Mouse (Mus musculus) E14TG2a.4 (cell line): ENCODE measurements around the gene Xrra1.

Experiments used
- H3K27me3 ChIP-seq: 2 replicates; pipeline ENCODE4 v1.6.1; 2014; ENCODE audit warnings: low read length, control low read depth; ENCODE audit not compliant: insufficient read depth
- H3K36me3 ChIP-seq: 2 replicates; pipeline ENCODE4 v1.6.1; 2014; ENCODE audit warnings: low read length, control low read depth; ENCODE audit not compliant: insufficient read depth
- H3K4me1 ChIP-seq: replicated peaks from 2 replicates; pipeline ENCODE4 v1.6.1; 2014; ENCODE audit warnings: low read depth, low read length, control low read depth
- H3K4me3 ChIP-seq: replicated peaks from 2 replicates; pipeline ENCODE4 v1.5.1; 2014; ENCODE audit warnings: mild to moderate bottlenecking, low read length
- H3K9me3 ChIP-seq: 2 replicates; pipeline ENCODE4 v1.6.1; 2014; ENCODE audit warnings: low read length, control low read depth
- CTCF ChIP-seq: conservative IDR thresholded peaks from 2 replicates; pipeline ENCODE4 v1.5.1; 2014; ENCODE audit warnings: low read length
- NANOG ChIP-seq: IDR thresholded peaks from 2 replicates; pipeline ENCODE4 v1.6.1; 2014; ENCODE audit warnings: borderline replicate concordance, low read length, mixed read lengths
- POU5F1 ChIP-seq: IDR thresholded peaks from 2 replicates; pipeline ENCODE4 v1.6.1; 2014; ENCODE audit warnings: low read length, borderline replicate concordance

Xrra1 gene

GRCm38 (mm10) chr7:99856266-99856861 lies 2.6 kb upstream of the Xrra1 start:
- Histone ChIP-seq H3K4me1 (peaks cover 57% of the 10 kb centered on the region), H3K27me3 (peaks cover 13% of the 10 kb centered on the region), H3K36me3 (peaks cover 54% of the 10 kb centered on the region), H3K4me3 (no peak overlapping the region), H3K9me3 (no peaks in the 10 kb centered on the region)
- TF ChIP-seq POU5F1 (no peak), NANOG (no peak), CTCF (no peak)

- TF ChIP-seq NANOG (no peak), POU5F1 (no peak), CTCF (no peak)
- peak overlapping the region; percentile 96 for H3K4me3 ChIP-seq
- H3K27me3 ChIP-seq: peaks cover 16% of the 10 kb centered on the region
- peaks cover 35% of the 10 kb centered on the region for H3K36me3 ChIP-seq
- peaks cover 39% of the 10 kb centered on the region for H3K4me1 ChIP-seq
- H3K9me3 ChIP-seq: no peaks in the 10 kb centered on the region
These were observed 622 bp upstream of the Xrra1 start for GRCm38 (mm10) chr7:99858175-99858812.

GRCm38 (mm10) chr7:99863362-99863761 lies 4.4 kb downstream of the Xrra1 start, which contains the start of gene Spcs2:
TSS of gene Spcs2 (minus strand) at chr7:99863462.
- Histone ChIP-seq H3K4me1 (peaks cover 10% of the 10 kb centered on the region), H3K27me3 (peaks cover 31% of the 10 kb centered on the region), H3K4me3 (no peak within 1 kb of the TSS), H3K36me3 (no peaks in the 10 kb centered on the region), H3K9me3 (no peaks in the 10 kb centered on the region)
- TF ChIP-seq CTCF (no peak), NANOG (no peak), POU5F1 (no peak)

DNA sequence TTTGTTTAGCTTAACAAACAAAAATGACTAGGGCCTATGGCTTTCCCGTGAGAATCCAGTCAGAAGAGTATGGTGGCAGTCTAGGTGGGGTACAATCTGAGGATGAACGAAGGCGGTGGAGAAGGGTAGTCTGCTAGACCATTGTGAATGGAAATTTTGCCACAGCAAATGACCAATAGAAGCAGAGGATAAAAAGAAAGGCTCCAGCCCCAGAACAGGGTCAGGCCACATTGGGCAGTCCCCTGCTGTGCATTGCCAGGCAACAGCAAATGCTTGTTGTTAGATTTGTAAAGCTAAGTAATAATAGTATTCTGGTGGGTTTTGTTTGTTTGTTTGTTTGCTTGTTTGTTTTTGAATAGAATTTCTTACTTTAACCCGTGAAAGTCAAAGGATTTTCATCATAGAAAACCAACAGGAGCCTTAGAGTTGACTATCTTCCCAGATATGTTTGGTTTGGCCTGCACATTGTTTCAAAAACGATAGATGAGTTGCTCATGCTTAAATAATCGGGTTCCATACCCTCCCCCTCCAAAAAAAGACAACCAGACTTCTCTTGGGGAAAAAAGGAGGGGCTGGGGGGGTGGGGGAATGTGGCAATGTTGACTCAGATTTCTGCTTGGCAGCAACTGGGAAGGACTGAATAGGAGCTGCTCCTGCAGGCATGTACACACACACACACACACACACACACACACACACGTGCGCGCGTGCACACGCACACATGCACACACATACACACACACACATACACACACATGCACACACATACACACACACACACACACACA lies 5.5 kb downstream of the Xrra1 start:
- peaks cover 31% of the 10 kb centered on the region for H3K27me3 ChIP-seq

DNA sequence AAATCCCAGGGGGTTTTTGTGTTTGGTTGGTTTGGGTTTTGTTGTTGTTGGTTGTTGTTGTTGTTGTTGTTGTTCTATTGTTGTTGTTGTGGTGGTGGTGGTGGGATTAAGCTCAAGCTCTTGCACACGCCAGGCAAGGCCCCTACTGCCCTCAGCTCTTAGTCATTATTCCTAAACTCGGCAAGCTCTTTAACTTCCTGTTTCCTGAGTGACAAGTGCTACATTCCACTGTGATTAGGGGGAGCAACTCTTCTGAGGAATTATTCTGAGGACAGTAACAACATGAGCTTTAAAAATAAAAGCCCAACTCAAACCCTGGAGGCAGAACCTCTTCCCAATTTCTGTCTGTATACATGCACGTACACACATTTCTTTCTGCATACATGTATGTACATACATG lies 6.3 kb downstream of the Xrra1 start:
- H3K27me3 ChIP-seq: peaks cover 29% of the 10 kb centered on the region
- no peak overlapping the region for H3K4me3 ChIP-seq
- no peak for TF ChIP-seq CTCF
- no peak for TF ChIP-seq POU5F1
- TF ChIP-seq NANOG: no peak
- H3K9me3 ChIP-seq: no peaks in the 10 kb centered on the region
- H3K4me1 ChIP-seq: peaks cover 11% of the 10 kb centered on the region; the same call in 1 of the 2 replicates
- no peaks in the 10 kb centered on the region for H3K36me3 ChIP-seq

More for the DNA sequence above, 5.5 kb downstream of the Xrra1 start:
- no peaks in the 10 kb centered on the region for H3K36me3 ChIP-seq
- H3K4me1 ChIP-seq: peaks cover 7% of the 10 kb centered on the region; the same call in 1 of the 2 replicates
- no peaks in the 10 kb centered on the region for H3K9me3 ChIP-seq
- TF ChIP-seq POU5F1 (no peak), CTCF (no peak), NANOG (no peak)
- no peak overlapping the region for H3K4me3 ChIP-seq

DNA sequence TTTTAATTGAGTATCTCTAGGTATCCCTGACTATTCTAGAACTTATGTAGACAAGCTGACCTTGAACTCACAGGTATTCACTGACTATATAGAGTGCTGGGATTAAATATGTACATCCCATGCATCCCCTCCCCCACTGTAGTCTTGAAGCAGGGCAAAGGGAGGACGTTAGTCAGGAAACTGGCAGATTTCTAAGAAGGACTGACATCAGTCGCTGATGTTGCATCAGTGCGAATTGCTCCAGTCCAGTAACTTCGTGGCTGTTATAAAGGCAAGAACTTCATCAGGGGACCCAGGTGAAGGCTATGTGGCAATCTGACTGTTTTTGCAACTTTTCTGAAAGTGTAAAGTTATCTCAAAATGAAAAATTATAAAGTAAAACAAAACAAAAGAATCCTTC lies 10.4 kb downstream of the Xrra1 start:
- H3K27me3 ChIP-seq: peaks cover 17% of the 10 kb centered on the region
- H3K9me3 ChIP-seq: no peaks in the 10 kb centered on the region
- no peak for TF ChIP-seq CTCF
- TF ChIP-seq POU5F1: no peak
- TF ChIP-seq NANOG: no peak
- H3K4me1 ChIP-seq: peaks cover 6% of the 10 kb centered on the region; the same call in 1 of the 2 replicates
- H3K36me3 ChIP-seq: no peaks in the 10 kb centered on the region
- H3K4me3 ChIP-seq: peak overlapping the region; percentile 41; the same call in 1 of the 2 replicates

- H3K9me3 ChIP-seq: no peaks in the 10 kb centered on the region
- no peak for TF ChIP-seq CTCF
- H3K4me3 ChIP-seq: no peak overlapping the region
- H3K27me3 ChIP-seq: peaks cover 5% of the 10 kb centered on the region; the same call in 1 of the 2 replicates
- 0 out of 2 replicates have a peak, but pooled peaks cover 4% of the 10 kb centered on the region for H3K4me1 ChIP-seq
- H3K36me3 ChIP-seq: no peaks in the 10 kb centered on the region
These were observed 15.0 kb downstream of the Xrra1 start for GRCm38 (mm10) chr7:99873965-99874364.

GRCm38 (mm10) chr7:99875891-99876290 lies 17.0 kb downstream of the Xrra1 start:
- TF ChIP-seq POU5F1 (no peak), CTCF (no peak), NANOG (no peak)
- peaks cover 5% of the 10 kb centered on the region for H3K27me3 ChIP-seq

More at GRCm38 (mm10) chr7:99875891-99876290, 17.0 kb downstream of the Xrra1 start:
- H3K36me3 ChIP-seq: no peaks in the 10 kb centered on the region
- H3K4me1 ChIP-seq: no peaks in the 10 kb centered on the region
- no peak overlapping the region for H3K4me3 ChIP-seq
- H3K9me3 ChIP-seq: no peaks in the 10 kb centered on the region
